Mouse (Mus musculus): ENCODE measurements at regions not wholly inside any gene's neighbourhood (a gene's known extent, or its start where the extent isn't known, plus 50 kb on each side); places are given as distances from the start of the nearest gene placed in this dataset.

DNA sequence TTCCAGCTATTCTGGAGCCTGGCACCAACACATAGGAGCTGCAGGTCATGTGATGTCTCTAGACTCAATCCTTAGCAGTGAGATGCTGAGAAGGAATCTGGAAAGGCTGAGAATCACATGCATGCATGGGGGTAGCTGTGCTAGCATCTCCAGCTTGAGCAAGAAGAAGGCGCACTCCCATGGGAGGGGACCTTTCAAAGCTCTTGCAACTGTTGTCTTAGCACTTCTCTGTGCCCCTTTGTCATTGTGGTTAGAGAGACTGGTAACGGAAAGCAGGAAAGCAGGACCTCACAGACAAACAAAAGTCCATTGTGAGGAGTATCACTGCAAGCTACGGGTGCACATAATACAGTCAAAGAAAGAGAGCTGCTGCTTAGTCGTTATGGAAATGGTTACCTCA is 634.5 kb downstream of the Efna5 start:
- TF ChIP-seq CTCF (IDR thresholded peaks at IDR 0.05; ENCODE audit: low read depth) (no peak), EP300 (IDR thresholded peaks at IDR 0.05; ENCODE audit: low read depth) (no peak)

Data from liver, postnatal 0 days (tissue).